Mouse (Mus musculus) layer of hippocampus, adult 8-10 months (tissue): ENCODE results near the gene Susd6. TPM values are rescaled to one million over a fixed set of nuclear protein-coding genes. Genes with fewer than 3 reads are reported as not detected.
"Not testable (repeated sequence)": the region's sequence is repeated elsewhere in the genome, so short reads cannot be mapped to it uniquely, and the experiment has no call there.

Source experiments
- DNase-seq, 2 experiments: peaks; one replicate each; pipeline ENCODE4 v3.0.0; 2022; ENCODE audit warnings: low spot score in 2 of 2
- total RNA-seq, 4 experiments: library from RNA; stranded (reverse); gene quantifications; 2 replicates each; pipeline ENCODE4 v1.2.4; 2022

Gene Susd6
- total RNA-seq, 4 experiments from 2014 or later: 62.8 to 67.0 (median 65.0) TPM

GRCm38 (mm10) chr12:80812510-80812820 lies 22.2 kb downstream of the Susd6 start:
- DNase-seq: no peak

DNA sequence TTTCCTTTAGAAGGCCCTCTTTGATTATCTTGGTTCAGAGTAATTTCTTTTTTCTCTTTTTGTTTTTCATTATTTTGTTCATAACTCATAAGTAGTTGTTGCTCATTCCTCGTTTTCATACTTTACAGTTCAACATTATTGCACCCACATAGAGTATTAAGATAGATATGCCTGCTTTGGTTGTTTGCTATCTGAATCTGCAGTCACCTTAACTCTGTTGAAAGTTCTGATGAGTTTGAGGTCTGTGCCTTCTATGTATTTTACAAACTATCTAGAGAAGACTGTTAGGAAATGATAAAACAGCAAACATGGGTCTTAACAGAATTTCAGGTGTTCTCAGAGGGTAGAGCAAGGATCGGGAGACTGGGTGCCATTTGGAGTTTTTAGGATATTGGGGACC lies 23.1 kb downstream of the Susd6 start:
- no peak for DNase-seq

DNA sequence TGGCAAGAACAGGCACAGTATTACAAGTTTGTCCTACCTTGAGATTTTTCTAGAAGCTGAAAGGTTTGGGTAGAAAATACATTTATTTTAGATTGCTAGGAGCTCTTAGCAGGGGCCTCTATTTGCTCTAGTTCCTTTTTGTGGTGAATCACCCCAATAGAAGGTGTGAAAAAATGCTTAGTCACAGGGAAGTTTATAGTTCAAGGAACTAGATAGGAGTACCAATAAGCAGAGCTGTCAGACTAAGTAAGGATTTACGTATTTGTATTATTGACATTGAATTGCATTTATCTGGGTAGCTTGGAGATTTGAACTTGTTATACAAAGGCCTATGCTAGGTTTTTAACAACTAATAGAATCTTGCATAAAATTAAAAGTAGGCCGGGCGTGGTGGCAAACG lies 23.6 kb downstream of the Susd6 start:
- no peak for DNase-seq

GRCm38 (mm10) chr12:80814529-80814928 lies 24.2 kb downstream of the Susd6 start:
- no peak for DNase-seq

GRCm38 (mm10) chr12:80815298-80815697 lies 25.0 kb downstream of the Susd6 start:
- no peak for DNase-seq

DNA sequence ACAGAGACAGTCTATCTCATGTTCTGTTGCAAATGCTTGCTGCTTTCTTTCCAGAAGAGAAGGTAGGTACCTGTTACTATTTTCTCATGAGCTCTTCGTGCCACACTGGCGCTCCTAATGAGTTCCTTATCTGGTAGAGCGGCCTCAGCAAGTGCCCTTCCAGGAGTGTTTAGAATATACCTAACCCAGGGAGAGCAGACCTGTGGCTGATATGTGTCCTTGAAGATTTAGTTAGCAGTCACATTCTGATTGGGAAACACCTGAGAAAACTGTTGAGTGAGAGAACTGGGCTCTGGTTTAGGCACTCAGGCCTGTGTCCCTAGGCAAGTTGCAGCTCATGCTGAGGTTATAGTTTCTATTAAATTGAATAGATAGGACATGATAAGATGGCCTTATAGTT lies 25.6 kb downstream of the Susd6 start:
- DNase-seq: no peak

DNA sequence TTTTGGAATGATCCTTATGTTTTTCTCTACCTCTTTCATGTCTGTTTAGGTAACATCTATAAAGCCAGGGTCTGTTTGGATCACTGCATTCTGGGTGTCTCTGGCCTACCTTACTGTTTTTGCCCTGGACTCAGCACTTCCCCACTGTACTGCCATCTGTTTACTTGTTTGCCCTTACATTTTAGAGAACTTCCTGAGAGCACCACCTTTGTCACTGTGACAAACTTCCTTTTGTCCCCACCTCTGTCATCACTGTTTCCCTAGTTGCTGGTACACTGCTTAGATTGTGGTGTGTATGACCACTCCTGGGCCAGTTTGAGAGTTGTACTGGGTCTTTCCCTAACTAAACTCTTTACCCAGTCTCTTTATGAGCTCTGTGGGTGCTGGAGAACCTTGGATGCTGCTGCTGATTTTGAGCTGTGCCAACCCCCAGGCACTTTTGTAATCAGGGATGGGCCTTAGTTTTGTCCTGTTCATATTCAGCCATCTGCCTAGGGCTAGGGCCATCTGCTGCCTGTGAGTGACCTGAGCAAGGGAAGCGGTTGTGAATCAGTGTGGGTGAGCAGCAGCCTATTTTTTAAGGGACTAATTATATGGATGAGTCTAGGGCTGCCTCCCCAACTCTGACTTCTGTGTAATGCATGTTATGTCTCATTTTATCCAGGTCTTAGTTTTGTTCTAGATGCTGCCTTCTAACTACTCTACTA lies 26.2 kb downstream of the Susd6 start:
- DNase-seq: no peak

DNA sequence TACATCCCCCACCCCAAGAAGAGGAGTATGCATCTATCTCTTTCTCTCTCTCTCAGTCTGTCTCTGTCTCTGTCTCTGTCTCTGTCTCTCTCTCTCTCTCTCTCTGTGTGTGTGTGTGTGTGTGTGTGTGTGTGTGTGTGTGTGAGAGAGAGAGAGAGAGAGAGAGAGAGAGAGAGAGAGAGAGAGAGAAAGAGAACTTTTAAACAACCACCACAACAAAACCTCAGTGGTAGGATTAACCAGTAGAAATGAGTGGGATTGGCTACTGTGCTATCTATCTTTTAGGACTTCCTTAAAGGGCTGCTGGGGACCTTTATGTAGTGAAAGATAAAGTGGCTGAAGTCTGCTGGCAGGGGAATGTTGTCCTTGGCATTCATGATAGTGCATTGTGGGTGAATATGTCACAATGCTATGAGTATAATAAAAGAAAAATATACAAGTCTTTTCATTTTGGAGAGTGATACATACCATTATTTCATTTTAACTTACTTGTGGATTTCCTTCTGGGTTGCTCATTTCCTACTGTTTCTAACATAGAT lies 27.5 kb downstream of the Susd6 start:
- no peak for DNase-seq

DNA sequence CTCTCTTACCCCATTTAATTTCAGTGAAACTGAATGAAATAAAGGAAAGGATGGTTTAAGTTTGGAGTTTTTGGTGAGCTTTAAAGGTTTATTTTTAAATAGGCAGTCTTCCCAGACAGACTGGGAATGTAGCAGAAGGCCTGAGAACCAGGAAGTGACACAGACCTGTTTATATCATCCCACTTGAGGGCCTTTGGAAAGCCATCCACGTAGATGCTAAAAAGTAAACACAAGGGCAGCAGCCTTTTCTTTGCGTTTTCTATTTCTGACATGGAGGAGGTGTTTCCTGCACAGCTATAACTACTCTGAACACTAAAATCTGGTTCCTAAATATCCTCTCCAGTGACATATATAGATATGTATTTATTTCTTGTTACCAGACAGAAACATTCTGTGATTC lies 28.7 kb downstream of the Susd6 start:
- DNase-seq: not testable (repeated sequence)

DNA sequence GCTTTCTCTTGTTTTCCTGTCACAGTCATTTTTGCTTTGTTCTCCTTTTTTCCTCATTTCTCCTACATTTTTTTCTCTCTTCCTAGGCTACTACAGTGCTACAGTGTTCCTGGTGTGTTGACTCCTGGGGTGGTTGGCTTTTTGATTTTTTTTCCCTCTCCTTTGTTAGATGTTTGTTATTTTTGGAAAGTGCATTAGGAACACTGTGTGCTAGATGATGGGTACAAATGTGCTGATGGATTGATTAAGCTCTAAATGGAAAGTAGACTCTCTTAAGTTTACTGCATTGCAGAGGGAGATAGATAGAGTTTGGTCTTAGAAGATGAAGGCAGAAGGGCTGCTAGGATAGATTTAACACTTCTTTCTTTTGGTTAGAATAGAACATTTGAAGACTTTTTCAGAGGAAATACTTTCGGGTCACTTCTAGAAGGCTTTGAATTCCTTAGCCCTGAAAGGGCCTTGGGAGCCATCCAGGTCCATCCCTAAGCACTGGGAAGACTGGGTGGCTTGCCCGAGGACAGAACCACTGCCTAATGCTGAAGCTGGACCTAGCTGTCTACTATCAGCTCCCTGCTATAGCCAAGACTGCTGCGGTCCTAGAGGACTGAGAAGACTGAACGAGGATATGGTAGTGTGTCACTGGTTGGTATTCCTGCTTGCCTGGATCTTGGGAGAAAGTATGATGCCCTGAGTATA lies 31.1 kb downstream of the Susd6 start:
- no peak for DNase-seq

- DNase-seq: no peak
Measured at GRCm38 (mm10) chr12:80822533-80822932, 32.2 kb downstream of the Susd6 start.

GRCm38 (mm10) chr12:80824202-80824601 lies 33.9 kb downstream of the Susd6 start:
- no peak for DNase-seq

DNA sequence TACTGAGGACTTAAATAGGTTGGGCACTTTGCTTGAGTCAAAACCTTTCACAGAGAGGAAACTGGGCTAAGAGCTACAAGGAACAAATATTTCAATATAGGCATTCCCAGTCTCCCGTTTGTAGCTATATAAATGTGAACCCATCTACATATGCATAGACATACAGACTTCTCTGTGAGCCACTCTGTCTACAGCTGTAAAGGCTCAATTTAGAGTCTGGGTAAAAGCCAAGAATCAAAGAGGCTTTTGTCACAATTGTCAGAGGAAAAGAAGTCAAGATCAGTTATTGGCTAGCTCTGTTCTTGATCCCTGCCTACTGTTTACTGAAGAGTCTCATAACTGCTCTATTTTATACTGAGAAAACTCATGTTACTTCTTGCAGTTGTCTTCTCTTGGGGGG lies 36.1 kb downstream of the Susd6 start:
- no peak for DNase-seq

DNA sequence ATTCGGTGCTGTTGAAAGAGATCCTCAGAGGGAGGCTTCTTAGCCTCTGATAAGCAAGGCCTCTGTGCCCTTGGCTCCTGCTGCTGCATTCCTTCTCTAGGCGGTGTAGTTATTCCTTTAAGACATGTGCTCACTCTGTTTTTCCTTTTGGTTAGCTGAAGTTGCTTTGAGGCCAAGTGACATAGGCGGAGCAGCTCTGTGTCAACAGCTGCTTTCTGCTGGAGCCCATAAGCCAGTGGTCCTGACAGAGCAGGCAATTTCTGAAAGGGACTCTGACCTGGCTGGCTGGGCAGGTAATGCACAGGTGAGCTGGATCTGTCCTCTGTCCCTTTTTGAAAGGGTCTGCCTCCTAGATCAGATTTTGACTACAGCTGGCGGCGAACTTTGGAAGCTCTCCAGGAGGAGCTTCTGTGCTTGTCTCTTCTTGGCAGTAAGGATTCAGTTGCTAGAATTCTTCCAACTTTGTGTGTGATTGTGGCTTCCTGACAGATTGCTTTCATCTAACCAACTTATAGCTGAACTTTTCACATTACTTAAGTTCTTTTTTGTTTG lies 37.2 kb downstream of the Susd6 start:
- peak in 1 of 2 experiments; percentile 57 for DNase-seq

DNA sequence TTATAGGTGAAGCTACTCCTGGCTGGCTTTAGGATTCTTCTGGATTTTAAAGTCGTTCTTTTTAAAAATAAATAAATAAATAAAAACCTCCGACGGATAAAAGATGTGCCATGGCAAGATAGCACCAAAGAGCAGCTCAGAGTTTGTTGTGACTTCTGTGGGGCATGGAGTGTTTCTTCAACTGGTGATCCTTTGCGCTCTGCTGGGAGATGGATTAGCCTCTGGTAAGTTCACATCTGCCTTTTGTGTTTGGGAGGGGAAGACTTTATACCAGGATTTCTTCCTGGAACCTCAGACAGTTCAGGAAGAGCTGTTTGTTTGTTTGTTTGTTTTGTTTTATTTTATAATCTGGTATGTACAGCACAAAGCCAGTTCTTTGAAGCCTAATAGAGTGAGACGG lies 37.7 kb downstream of the Susd6 start:
- DNase-seq: no peak

DNA sequence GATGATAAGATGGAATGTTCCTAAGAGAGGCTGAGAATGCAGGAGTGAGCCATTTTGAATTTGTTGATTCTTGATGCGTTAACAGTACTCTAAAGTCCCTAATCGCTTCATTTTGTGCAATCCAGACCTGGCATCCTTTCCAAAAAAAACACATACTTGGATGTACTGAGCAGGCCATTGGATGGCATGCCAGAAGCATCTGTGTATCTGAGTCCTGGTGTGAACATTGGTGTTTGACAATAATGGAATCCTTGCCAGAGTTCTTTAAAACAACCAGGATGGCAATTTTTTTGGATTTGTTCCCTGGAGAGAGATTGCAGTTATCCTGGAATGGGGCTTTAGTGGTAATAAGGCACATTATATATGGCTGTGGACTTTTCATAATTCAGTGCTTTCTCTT lies 38.6 kb downstream of the Susd6 start:
- no peak for DNase-seq

- no peak for DNase-seq
Measured at GRCm38 (mm10) chr12:80830211-80830610, 39.9 kb downstream of the Susd6 start.

GRCm38 (mm10) chr12:80830820-80831219 lies 40.5 kb downstream of the Susd6 start:
- no peak for DNase-seq

GRCm38 (mm10) chr12:80832313-80832712 lies 42.0 kb downstream of the Susd6 start:
- DNase-seq: no peak

DNA sequence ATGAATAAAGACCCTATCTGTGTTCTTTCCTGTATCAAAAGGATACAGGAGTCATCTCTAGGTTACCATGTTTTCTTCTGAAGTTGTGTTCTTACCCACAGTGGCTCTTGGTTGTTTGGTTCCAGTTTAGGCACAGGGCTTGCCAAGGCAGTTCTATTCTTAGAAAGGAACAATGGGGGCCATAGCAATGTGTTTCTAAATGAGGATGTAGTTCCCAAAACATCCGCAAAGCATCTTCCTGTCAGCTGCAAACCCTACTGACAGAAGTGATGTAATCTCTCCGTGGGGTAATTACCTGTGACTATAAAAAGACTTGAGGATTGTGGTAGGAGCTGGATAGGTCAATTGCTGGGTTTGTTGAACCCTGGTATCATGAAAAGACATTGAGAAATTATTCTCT lies 43.2 kb downstream of the Susd6 start:
- no peak for DNase-seq

GRCm38 (mm10) chr12:80834156-80834900 lies 44.0 kb downstream of the Susd6 start:
- DNase-seq: no peak
